Mouse (Mus musculus) monocyte, adult 5-6 weeks (primary cell): ENCODE measurements around the gene Wwc1. TPM values are rescaled to one million over a fixed set of nuclear protein-coding genes. Genes with fewer than 3 reads are reported as not detected.

Source experiments
- ATAC-seq: fragments of 153-309, 156-312 bp; replicated peaks from 2 replicates; pipeline ENCODE4 v1.8.0; 2017; ENCODE audit warnings: mild to moderate bottlenecking; ENCODE audit not compliant: low TSS enrichment, insufficient number of reproducible peaks, severe bottlenecking, poor library complexity, low FRiP score
- total RNA-seq: library from RNA; stranded (forward); fragments of 200-1000, 200-491, 200-594 nt; gene quantifications from 3 replicates; pipeline ENCODE4 v1.2.3, GENCODE M21; 2017

Wwc1 gene
- total RNA-seq, 1 experiment from 2014 or later, result not detected

DNA sequence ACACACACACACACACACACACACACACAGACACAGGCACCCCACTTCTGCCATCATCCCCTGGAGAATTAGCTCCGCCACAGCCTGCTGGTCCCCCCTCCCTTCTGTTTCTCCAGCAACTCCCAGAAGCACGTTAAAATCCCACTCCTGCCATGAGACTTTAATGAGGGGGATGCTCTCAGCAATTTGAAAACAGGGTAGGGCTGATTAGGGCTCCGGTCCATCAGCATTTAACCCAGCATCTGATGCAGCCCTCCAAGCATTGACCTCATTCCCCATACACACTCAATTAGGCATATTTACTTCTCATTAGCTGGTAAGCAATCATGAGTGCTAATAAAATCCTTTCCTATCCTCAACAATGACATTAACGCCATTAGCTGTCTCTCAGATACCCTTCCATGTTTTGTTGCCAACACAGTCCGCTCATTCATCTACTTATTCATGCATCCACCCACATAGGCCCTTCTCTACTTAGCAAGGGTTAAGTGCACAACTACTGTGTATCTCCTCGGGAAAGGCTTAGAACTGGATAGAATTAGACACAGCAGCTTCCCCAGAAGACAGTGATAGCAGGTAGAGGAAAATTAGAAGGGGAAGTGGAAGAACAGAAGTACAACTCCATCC, 66.8 kb downstream of the Wwc1 start:
- ATAC-seq, result no peak

- ATAC-seq, result no peak
Measured at GRCm38 (mm10) chr11:35904955-35905550, 75.3 kb downstream of the Wwc1 start.

DNA sequence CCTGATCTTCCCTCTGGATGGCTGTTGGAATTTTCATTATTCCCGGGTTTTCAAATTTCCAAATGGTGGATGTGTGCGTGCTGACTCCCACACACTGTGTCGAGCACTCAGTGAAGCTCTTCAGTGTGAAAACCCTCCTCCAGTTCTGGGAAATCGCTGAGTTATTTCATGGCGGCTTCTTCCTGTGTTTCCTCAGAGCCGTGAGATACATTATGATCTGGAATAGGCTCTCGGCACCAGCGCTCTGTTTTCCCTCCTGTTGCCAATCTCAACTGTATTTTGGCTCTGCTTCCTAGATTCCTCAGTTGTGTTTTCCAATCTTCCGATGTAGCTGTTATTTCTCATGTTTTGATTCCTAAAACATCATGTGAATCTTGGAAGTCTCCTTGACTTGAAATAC, 77.2 kb downstream of the Wwc1 start:
- ATAC-seq, result no peak

DNA sequence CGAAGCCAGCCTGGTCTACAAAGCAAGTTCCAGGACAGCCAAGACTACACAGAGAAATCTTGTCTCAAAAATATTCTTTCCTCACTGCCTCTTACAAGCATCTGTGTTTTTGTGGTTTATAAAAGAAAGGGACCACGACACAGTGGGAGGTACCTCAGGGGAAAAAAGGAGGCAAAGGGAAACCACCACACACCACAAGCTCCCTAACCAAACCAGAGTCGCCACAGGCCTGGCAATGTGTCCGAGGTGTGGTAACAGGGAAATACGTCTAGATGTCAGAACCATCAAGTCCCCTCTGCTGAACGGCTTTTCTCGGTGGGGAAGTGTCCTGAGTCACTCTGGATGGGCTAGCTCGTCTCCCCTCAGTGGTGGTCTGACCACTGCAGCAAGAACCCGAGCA, 80.4 kb downstream of the Wwc1 start:
- no peak for ATAC-seq

- ATAC-seq, result no peak
Measured at GRCm38 (mm10) chr11:35893454-35893853, 86.9 kb downstream of the Wwc1 start.

- no peak for ATAC-seq
Measured at GRCm38 (mm10) chr11:35893018-35893421, 87.3 kb downstream of the Wwc1 start.

DNA sequence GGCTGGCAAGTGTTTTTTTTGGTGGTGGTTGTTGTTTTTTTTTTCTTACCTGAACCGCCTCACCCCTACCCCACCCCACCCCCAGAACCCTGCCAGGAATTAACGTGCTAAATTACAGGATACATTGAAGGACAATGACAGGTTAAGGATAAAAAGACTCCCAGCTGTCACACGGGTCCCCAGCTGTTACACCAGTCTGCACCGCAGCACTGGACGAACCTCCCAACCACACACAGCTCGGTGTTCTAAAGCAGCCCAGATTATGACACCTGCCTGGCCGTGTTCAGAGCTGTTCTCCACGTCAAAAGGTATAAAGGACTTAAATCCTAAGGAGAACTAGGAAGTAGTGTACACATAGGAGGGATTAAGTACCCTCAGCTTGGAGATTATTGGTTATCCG, 88.0 kb downstream of the Wwc1 start:
- no peak for ATAC-seq

DNA sequence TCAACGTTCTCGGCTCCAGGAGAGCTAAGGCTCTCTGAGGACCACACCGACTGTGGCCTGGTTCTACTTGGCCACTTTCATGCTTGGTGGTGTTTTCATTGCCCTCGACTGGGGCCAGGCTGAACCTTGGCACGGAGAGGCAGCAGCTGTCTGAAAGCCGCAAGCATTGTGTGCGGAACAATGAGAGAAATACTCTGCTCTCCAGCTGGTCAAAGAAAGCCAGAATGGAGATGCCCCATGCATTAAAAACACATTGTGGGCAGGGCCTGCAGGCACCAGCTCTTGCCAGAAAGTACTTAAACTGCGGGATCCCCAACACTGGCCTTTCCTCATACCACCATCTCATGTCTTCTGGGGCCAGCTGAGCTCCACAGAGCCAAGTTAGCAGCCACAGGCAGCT, 91.5 kb downstream of the Wwc1 start:
- no peak for ATAC-seq

DNA sequence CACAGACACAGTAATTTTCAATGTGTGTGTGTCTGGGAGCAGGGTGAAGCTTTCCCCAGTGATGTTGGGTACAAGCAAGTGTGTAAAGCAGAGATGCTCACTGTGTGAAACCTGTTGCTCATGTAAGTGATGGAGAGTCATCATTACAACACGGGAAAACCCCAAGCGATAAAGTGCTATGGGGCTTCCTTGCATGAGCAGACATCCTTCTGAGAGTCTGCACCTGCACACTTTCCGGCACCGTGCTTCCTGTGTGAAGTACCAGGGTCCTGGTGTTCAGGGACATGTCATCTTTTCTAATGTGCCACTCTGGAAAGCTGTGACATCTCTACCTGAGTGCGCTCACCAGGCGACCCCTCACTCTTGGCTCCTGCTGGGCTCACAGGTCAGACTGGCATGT, 97.5 kb downstream of the Wwc1 start:
- no peak for ATAC-seq

DNA sequence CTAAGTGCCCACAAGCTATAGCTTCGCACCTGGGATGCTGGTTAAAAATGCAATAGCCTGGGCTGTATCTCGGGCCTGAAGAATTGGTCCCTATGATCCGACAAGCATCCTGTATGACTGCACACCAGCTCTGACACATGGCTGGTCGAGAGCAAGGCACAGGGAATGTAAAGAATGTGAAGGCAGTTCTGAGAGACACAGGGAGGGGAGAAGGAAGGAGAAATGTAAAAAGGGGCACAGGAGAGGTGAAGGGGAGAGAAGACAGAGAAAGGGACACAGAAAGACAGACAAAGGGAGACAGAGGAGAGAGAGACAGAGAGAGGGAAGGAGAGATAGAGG, 101.8 kb downstream of the Wwc1 start:
- ATAC-seq, result no peak

DNA sequence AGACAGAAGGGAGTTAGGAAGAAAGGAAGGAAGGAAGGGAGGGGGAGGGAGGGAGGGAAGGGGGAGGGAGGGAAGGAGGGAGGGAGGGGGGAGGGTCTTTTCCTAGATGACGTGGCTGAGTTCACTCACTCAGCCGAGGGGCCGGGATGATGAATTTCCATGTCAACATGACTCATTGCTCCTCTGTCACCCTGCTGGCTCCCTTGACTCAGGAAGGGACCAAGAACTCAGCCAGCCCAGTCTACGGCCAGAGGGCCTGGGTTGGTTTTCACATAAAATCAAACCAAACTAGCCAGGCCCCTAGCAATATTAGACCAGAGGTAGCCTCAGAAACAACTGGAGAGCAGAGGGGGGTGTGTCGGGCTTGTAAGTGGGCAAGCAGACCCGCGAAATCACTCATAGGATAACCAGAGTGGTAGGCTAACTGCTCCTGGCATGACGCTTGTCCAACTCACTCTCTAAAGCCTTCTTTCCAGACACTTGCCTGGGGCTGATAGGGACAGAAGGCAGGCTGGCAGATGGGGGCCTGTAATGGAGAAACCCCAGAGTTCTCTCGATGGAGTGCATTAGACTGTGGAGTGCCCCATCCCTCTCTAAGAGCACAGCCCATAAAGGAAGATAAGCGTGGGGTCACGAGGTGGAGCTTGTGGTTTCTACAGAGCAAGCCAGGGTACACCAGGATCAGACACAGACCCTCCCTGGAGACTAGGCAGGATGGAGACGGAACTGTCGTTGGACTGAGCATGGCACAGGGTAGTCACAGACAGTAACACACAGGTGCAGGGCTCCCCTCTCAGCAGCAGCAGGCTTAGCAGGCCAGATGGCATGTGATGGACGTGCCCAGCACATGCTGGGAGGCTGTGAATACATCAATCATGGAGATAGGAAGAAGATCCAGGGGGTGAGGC, 102.4 kb downstream of the Wwc1 start:
- no peak for ATAC-seq

DNA sequence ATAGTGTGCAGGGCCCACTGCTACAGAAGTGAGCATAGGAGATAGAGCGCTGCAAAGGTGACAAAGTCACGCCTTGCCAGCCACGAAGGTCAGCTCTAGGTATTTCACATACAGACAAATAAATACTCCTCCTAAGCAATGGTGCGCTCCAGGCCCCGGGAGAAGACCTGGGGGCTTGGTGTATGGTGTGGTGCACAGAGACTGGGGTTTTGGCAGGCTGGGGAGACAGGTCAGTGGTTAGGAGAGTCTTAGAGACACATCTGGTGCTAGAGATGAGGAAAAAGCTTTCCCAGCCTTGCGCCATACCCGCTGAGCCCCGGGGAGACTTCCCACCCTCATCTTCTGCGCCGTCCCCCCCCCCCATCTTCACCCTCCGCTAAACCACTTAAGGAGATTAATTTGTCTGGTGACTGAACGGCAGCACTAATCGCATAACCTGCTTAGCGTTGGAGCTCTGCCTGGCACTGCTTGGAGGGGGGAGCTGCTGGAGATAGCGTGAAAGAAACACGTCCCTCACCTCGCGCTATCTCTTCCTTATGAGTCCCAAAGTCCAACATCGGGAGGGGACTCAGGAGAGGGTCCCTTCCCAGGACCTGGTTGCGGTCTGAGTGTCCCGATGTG, 106.6 kb downstream of the Wwc1 start:
- no peak for ATAC-seq

- no peak for ATAC-seq
Measured at GRCm38 (mm10) chr11:35870961-35871360, 109.4 kb downstream of the Wwc1 start.

DNA sequence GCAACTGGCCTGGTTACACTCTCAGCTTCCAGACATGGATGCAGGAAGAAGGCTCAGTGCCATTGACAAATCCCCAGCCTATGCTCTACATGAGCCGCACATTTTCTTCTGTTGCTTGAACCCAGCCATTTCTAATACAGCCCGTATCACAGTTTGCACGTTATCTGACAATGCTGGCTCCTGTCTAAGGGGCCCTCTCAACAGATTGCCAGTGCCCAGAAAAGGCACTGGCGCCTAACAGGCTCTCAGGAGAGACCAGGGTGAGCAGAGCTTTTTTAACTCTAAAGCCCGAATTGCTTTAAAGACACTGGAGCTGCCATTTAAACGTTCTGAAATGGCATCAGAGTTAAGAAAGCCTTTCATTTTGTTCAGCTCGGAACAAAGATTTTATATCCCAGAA, 114.2 kb downstream of the Wwc1 start:
- no peak for ATAC-seq

GRCm38 (mm10) chr11:35864981-35865604, 115.2 kb downstream of the Wwc1 start:
- no peak for ATAC-seq

GRCm38 (mm10) chr11:35863653-35864052, 116.7 kb downstream of the Wwc1 start:
- no peak for ATAC-seq

GRCm38 (mm10) chr11:35857395-35858067, 122.8 kb downstream of the Wwc1 start:
- ATAC-seq, result no peak

DNA sequence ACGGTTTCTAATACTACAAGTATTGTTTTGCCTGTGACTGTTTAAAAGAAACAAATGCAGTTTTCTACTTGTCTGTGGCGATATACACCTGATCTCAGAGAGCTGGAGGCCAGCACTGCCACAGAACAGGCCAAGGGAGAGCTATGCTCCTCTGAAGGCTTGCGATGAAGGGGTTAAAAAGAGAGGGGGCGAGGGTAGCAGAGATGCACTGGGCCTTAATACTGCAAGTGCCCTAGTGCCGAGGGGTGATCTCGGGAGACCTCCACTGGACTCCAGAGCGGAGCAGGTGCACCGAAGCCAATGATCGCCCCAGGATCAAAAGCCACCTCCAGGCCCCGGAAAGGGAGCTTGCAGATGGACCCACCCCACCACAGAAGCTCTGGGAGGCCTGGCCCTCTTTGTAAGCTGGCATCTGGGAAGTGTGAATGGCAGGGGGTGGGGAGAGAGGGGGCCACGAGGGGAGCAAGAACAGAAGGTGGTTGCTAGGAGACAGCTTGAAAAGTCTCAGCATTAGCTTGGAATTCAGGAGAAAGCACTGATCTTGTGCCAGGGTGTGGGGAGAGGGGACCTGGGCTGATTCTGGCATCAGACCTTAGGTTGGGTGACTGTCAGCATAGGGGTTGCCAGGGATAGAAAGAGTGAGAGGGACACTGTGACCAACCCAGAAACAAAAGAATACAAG, 123.8 kb downstream of the Wwc1 start:
- no peak for ATAC-seq
